Mouse (Mus musculus): ENCODE data around the gene Prkaa2.
"Not testable (repeated sequence)": the region's sequence is repeated elsewhere in the genome, so short reads cannot be mapped to it uniquely, and the experiment has no call there.

The Prkaa2 gene

GRCm38 (mm10) chr4:105031104-105031503 is 78.6 kb downstream of the Prkaa2 start:
- no peak for DNase-seq (ENCODE audit: low read depth in 1 of 2, low spot score in 2 of 2)

- no peak for DNase-seq (ENCODE audit: low read depth in 1 of 2, low spot score in 2 of 2)
These were observed 82.4 kb downstream of the Prkaa2 start for GRCm38 (mm10) chr4:105027278-105027677.

GRCm38 (mm10) chr4:105016006-105016613 is 93.6 kb downstream of the Prkaa2 start:
- no peak for DNase-seq (ENCODE audit: low read depth in 1 of 2, low spot score in 2 of 2)

- DNase-seq (ENCODE audit: low read depth in 1 of 2, low spot score in 2 of 2), result no peak
These were observed 94.2 kb downstream of the Prkaa2 start for GRCm38 (mm10) chr4:105015496-105015895.

- no peak for DNase-seq (ENCODE audit: low read depth in 1 of 2, low spot score in 2 of 2)
These were observed 96.0 kb downstream of the Prkaa2 start for GRCm38 (mm10) chr4:105013718-105014117.

GRCm38 (mm10) chr4:105007360-105008018 is 102.2 kb downstream of the Prkaa2 start:
- peak in 1 of 2 experiments; percentile 5 for DNase-seq (ENCODE audit: low read depth in 1 of 2, low spot score in 2 of 2)

GRCm38 (mm10) chr4:105004649-105005048 is 105.0 kb downstream of the Prkaa2 start:
- not testable (repeated sequence) for DNase-seq (ENCODE audit: low read depth in 1 of 2, low spot score in 2 of 2)

GRCm38 (mm10) chr4:105004135-105004534 is 105.6 kb downstream of the Prkaa2 start:
- no peak for DNase-seq (ENCODE audit: low read depth in 1 of 2, low spot score in 2 of 2)

- no peak for DNase-seq (ENCODE audit: low read depth in 1 of 2, low spot score in 2 of 2)
These were observed 108.0 kb downstream of the Prkaa2 start for GRCm38 (mm10) chr4:105001736-105002135.

GRCm38 (mm10) chr4:104999702-105000101 is 110.0 kb downstream of the Prkaa2 start:
- no peak for DNase-seq (ENCODE audit: low read depth in 1 of 2, low spot score in 2 of 2)

- no peak for DNase-seq (ENCODE audit: low read depth in 1 of 2, low spot score in 2 of 2)
These were observed 116.4 kb downstream of the Prkaa2 start for GRCm38 (mm10) chr4:104993140-104993874.

GRCm38 (mm10) chr4:104992271-104992670 is 117.4 kb downstream of the Prkaa2 start:
- DNase-seq (ENCODE audit: low read depth in 1 of 2, low spot score in 2 of 2), result no peak

GRCm38 (mm10) chr4:104990686-104991085 is 119.0 kb downstream of the Prkaa2 start:
- DNase-seq (ENCODE audit: low read depth in 1 of 2, low spot score in 2 of 2), result no peak

- no peak for DNase-seq (ENCODE audit: low read depth in 1 of 2, low spot score in 2 of 2)
These were observed 119.7 kb downstream of the Prkaa2 start for GRCm38 (mm10) chr4:104990016-104990415.

- no peak for DNase-seq (ENCODE audit: low read depth in 1 of 2, low spot score in 2 of 2)
These were observed 121.0 kb downstream of the Prkaa2 start for GRCm38 (mm10) chr4:104988709-104989108.

- DNase-seq (ENCODE audit: low read depth in 1 of 2, low spot score in 2 of 2), result no peak
These were observed 121.6 kb downstream of the Prkaa2 start for GRCm38 (mm10) chr4:104988102-104988501.

GRCm38 (mm10) chr4:104987631-104988030 is 122.1 kb downstream of the Prkaa2 start:
- DNase-seq (ENCODE audit: low read depth in 1 of 2, low spot score in 2 of 2), result no peak

GRCm38 (mm10) chr4:104985960-104986632 is 123.6 kb downstream of the Prkaa2 start:
- no peak for DNase-seq (ENCODE audit: low read depth in 1 of 2, low spot score in 2 of 2)

Measured in monocyte, adult 2 months (primary cell).